Mouse (Mus musculus): Measurements from ENCODE around the gene Clec2l. TPM values are rescaled to one million over a fixed set of nuclear protein-coding genes. Genes with fewer than 3 reads are reported as not detected.

Clec2l gene
- polyA plus RNA-seq, 1 experiment from 2014 or later: 0.81 TPM

GRCm38 (mm10) chr6:38702810-38703399 is 40.0 kb downstream of the Clec2l start:
- Histone ChIP-seq H3K36me3 (ENCODE audit: control insufficient read depth, insufficient read depth) (peaks cover 76% of the 10 kb centered on the region), H3K9me3 (ENCODE audit: control insufficient read depth) (no peaks in the 10 kb centered on the region), H3K4me2 (replicated peaks; ENCODE audit: low read depth) (no peak overlapping the region), H3K4me1 (replicated peaks; ENCODE audit: control insufficient read depth, insufficient read depth, low read length) (no peaks in the 10 kb centered on the region), H3K27me3 (replicated peaks; ENCODE audit: control insufficient read depth, insufficient read depth, low read length) (no peaks in the 10 kb centered on the region), H3K9ac (ENCODE audit: low read depth, low read length) (no peak overlapping the region), H3K4me3 (ENCODE audit: low read depth, low read length) (no peak overlapping the region), H3K27ac (ENCODE audit: low read depth, low read length) (no peak overlapping the region)
- ATAC-seq: no peak
- 44% methylated on average over 6 of the region's 6 CpGs for WGBS
- no peak for TF ChIP-seq CTCF (IDR thresholded peaks at IDR 0.05; ENCODE audit: low read depth)

- peaks cover 74% of the 10 kb centered on the region for H3K36me3 ChIP-seq (ENCODE audit: control insufficient read depth, insufficient read depth)
Measured at GRCm38 (mm10) chr6:38703526-38703925, 40.7 kb downstream of the Clec2l start.

GRCm38 (mm10) chr6:38704264-38704984 is 41.6 kb downstream of the Clec2l start:
- WGBS: 77% methylated on average over 7 of the region's 7 CpGs
- TF ChIP-seq CTCF (IDR thresholded peaks at IDR 0.05; ENCODE audit: low read depth): no peak
- Histone ChIP-seq H3K27ac (ENCODE audit: low read depth, low read length) (no peak overlapping the region), H3K4me3 (ENCODE audit: low read depth, low read length) (no peak overlapping the region), H3K4me1 (replicated peaks; ENCODE audit: control insufficient read depth, insufficient read depth, low read length) (no peaks in the 10 kb centered on the region), H3K9me3 (ENCODE audit: control insufficient read depth) (no peaks in the 10 kb centered on the region), H3K27me3 (replicated peaks; ENCODE audit: control insufficient read depth, insufficient read depth, low read length) (no peaks in the 10 kb centered on the region), H3K4me2 (replicated peaks; ENCODE audit: low read depth) (no peak overlapping the region), H3K36me3 (ENCODE audit: control insufficient read depth, insufficient read depth) (peaks cover 74% of the 10 kb centered on the region), H3K9ac (ENCODE audit: low read depth, low read length) (no peak overlapping the region)
- no peak for ATAC-seq

More at GRCm38 (mm10) chr6:38703526-38703925, 40.7 kb downstream of the Clec2l start:
- no peaks in the 10 kb centered on the region for H3K27me3 ChIP-seq (replicated peaks; ENCODE audit: control insufficient read depth, insufficient read depth, low read length)
- H3K4me1 ChIP-seq (replicated peaks; ENCODE audit: control insufficient read depth, insufficient read depth, low read length): no peaks in the 10 kb centered on the region
- 92% methylated on average over 6 of the region's 6 CpGs for WGBS
- H3K4me3 ChIP-seq (ENCODE audit: low read depth, low read length): no peak overlapping the region
- ATAC-seq: no peak
- H3K9me3 ChIP-seq (ENCODE audit: control insufficient read depth): no peaks in the 10 kb centered on the region
- H3K4me2 ChIP-seq (replicated peaks; ENCODE audit: low read depth): no peak overlapping the region
- no peak overlapping the region for H3K27ac ChIP-seq (ENCODE audit: low read depth, low read length)
- no peak for TF ChIP-seq CTCF (IDR thresholded peaks at IDR 0.05; ENCODE audit: low read depth)
- H3K9ac ChIP-seq (ENCODE audit: low read depth, low read length): no peak overlapping the region

- peaks cover 84% of the 10 kb centered on the region for H3K36me3 ChIP-seq (ENCODE audit: control insufficient read depth, insufficient read depth)
- H3K4me3 ChIP-seq (ENCODE audit: low read depth, low read length): no peak overlapping the region
- no peak for TF ChIP-seq CTCF (IDR thresholded peaks at IDR 0.05; ENCODE audit: low read depth)
- no peak overlapping the region for H3K9ac ChIP-seq (ENCODE audit: low read depth, low read length)
- WGBS: 94% methylated on average over 3 of the region's 3 CpGs
- ATAC-seq: no peak
- no peak overlapping the region for H3K27ac ChIP-seq (ENCODE audit: low read depth, low read length)
- no peak overlapping the region for H3K4me2 ChIP-seq (replicated peaks; ENCODE audit: low read depth)
- H3K9me3 ChIP-seq (ENCODE audit: control insufficient read depth): no peaks in the 10 kb centered on the region
- no peaks in the 10 kb centered on the region for H3K27me3 ChIP-seq (replicated peaks; ENCODE audit: control insufficient read depth, insufficient read depth, low read length)
- no peaks in the 10 kb centered on the region for H3K4me1 ChIP-seq (replicated peaks; ENCODE audit: control insufficient read depth, insufficient read depth, low read length)
Measured at GRCm38 (mm10) chr6:38710449-38710848, 47.6 kb downstream of the Clec2l start.

GRCm38 (mm10) chr6:38713957-38714898 is 51.4 kb downstream of the Clec2l start:
- H3K4me3 ChIP-seq (ENCODE audit: low read depth, low read length): no peak overlapping the region
- WGBS: 84% methylated on average over 19 of the region's 19 CpGs
- H3K9me3 ChIP-seq (ENCODE audit: control insufficient read depth): no peaks in the 10 kb centered on the region
- no peaks in the 10 kb centered on the region for H3K4me1 ChIP-seq (replicated peaks; ENCODE audit: control insufficient read depth, insufficient read depth, low read length)
- H3K27me3 ChIP-seq (replicated peaks; ENCODE audit: control insufficient read depth, insufficient read depth, low read length): no peaks in the 10 kb centered on the region
- peaks cover 93% of the 10 kb centered on the region for H3K36me3 ChIP-seq (ENCODE audit: control insufficient read depth, insufficient read depth)
- ATAC-seq: no peak
- no peak overlapping the region for H3K27ac ChIP-seq (ENCODE audit: low read depth, low read length)
- TF ChIP-seq CTCF (IDR thresholded peaks at IDR 0.05; ENCODE audit: low read depth): no peak
- no peak overlapping the region for H3K4me2 ChIP-seq (replicated peaks; ENCODE audit: low read depth)
- H3K9ac ChIP-seq (ENCODE audit: low read depth, low read length): no peak overlapping the region

- H3K9ac ChIP-seq (ENCODE audit: low read depth, low read length): no peak overlapping the region
- WGBS: 89% methylated on average over 16 of the region's 16 CpGs
- H3K9me3 ChIP-seq (ENCODE audit: control insufficient read depth): no peaks in the 10 kb centered on the region
- no peaks in the 10 kb centered on the region for H3K27me3 ChIP-seq (replicated peaks; ENCODE audit: control insufficient read depth, insufficient read depth, low read length)
- H3K36me3 ChIP-seq (ENCODE audit: control insufficient read depth, insufficient read depth): peaks cover 91% of the 10 kb centered on the region
- no peak for ATAC-seq
- no peak for TF ChIP-seq CTCF (IDR thresholded peaks at IDR 0.05; ENCODE audit: low read depth)
- H3K4me1 ChIP-seq (replicated peaks; ENCODE audit: control insufficient read depth, insufficient read depth, low read length): no peaks in the 10 kb centered on the region
- no peak overlapping the region for H3K4me3 ChIP-seq (ENCODE audit: low read depth, low read length)
- no peak overlapping the region for H3K27ac ChIP-seq (ENCODE audit: low read depth, low read length)
- H3K4me2 ChIP-seq (replicated peaks; ENCODE audit: low read depth): no peak overlapping the region
Measured at GRCm38 (mm10) chr6:38715881-38716280, 53.0 kb downstream of the Clec2l start.
